Mouse (Mus musculus) thymus, postnatal 0 days (tissue): ENCODE results near the gene Bspry. TPM values are rescaled to one million over a fixed set of nuclear protein-coding genes. Genes with fewer than 3 reads are reported as not detected.
"Not testable (repeated sequence)": the region's sequence is repeated elsewhere in the genome, so short reads cannot be mapped to it uniquely, and the experiment has no call there.

Experiments used
- DNase-seq: peaks from one replicate; pipeline ENCODE4 v3.0.0-alpha.2; 2015; ENCODE audit warnings: low spot score
- polyA plus RNA-seq: library from polyadenylated mRNA; unstranded; fragments of >200 nt; fragmentation: Nextera tagmentation; extraction: Ambion mirVana; gene quantifications from 2 replicates; pipeline ENCODE4 v1.2.1, GENCODE M21; 2015

The Bspry gene
- polyA plus RNA-seq: 10.6 TPM in 2 replicates

DNA sequence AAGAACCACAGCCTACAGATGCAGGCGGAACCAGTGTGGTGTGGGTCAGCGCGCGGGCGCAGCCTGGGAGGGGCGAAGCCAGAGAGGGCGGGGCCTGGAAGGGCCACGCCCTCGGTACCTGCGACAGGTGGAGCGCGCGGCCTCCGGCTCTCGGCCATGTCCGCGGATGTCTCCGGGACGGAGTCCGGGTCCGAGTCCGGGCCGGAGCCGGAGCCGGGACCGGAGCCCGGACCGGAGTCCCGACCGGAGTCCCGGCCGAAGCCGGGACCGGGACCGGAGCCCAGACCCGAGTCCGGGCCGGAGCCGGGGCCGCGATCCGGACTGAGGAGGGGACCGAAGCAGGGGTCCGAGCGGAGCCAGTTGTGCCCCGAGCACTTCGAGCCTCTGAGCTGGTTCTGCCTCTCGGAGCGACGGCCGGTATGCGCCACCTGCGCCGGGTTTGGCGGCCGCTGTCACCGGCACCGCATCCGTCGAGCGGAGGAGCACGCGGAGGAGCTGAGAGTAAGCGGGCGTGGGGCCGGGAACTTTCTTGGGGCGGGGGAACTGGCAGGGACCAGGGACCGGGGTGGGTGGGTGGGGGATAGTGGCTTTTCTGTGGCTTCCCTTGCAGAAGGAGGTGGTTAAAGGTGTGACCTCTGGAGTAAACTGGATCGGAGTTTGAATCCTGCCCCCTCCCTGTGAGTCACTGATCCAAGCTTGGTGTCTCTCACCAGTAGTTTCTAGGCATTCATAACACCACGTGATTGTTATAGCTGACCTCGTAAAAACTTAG lies at the start of gene Bspry:
TSS of gene Bspry (plus strand) at position 117 of the 772 bp plus-strand sequence.
- DNase-seq: peak; percentile 60

DNA sequence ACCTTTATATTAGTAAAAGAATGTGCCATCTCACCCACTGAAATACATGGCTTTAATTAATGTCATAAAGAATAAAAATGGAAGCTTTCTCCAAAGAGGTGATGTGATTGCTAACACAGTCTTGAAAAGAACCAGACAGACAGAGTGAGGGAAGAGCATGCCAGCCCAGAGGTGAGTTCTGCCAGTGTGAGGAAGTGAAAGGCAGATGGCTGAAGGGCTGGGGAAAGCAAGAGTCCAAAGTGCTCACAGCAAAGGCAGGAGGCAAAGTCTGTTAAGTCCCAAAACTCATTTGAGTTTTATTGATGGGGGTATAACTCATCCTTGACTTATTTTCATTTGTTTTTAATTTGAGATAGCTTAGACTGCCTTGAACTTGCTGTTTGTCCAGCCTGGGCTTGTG lies 49.2 kb upstream of the Bspry start:
- DNase-seq: no peak

DNA sequence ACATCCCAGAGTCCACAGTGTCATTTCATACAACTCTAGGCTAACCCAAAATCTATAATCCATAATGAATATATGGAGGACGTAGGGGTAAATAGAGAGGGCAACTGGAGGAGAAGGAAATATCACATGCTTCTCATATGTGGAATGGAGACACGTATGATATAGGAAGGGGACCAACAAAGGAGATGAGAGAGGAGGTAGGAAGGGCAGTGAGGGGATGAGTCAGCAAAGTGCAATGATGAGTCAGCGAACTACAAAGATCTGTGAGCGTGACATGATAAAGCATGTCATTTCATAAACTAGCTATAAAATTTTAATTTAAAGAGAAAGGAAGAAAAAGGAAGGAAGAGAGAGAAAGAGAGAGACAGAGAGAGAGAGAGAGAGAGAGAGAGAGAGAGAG lies 48.3 kb upstream of the Bspry start:
- no peak for DNase-seq

DNA sequence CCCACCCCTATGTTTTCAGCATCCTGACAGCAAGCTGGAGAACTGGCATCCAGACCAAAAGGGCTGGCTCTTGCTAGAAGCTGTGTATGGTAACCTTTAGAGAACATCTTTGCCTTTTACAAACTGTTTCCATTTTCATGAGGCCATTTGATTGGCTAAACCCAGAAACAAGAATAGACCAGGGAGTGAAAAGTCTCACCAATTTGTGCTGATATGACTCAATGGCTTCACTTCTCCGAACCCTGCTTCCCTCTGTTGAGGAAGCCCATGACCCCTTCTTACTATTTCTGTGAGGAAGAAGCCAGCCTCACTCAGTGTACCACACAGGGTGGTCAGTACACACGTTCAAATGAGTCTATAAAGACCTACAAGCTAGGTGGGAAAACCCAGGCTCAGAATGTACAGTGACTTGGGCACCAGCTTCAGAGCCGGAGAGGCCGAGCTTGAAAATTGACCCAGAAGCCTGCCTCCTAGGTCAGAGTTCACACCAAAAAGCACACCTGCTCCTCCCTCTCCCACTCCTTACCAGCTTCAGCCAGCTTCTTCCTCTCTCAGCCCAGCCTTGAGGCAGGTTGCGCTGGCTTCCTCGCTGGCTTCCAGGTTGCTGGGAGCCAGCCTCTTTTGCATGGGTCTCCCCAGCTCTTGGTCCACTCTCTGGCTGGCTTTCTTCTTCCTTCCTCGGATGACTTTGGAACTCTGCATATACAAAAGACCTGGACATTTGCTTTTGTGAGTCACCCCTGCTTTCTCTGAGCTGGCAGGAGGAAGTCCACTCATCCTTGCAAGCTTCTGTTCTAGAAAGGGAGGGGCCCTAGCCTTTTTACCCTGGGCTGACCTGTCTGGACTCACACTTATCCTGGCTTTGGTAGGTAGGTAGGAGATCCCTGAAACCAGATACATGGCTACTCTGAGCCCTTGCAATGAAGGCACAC lies 45.6 kb upstream of the Bspry start:
- DNase-seq: no peak

DNA sequence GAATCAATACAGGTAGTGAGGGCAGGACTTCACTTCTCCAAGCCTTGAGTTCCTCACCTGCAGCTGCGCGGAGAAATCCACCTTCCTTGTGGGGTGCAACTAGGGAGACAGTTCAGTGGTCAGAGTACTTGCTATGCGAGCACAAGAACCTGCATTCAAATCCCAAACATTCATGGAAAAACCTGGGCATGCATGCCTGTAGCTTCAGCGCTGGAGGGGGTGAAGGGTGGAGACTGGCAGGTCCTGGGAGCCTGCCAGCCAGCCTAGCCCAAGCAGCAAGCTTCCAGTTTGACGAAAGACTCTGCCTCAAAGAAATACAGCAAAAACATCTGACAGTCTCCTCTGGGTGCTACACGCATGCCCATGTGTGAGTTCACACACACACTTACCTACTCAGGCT lies 44.8 kb upstream of the Bspry start, which contains the start of gene Rnf183:
TSS of gene Rnf183 (minus strand) at position 172 of the 400 bp plus-strand sequence.
- DNase-seq: no peak

DNA sequence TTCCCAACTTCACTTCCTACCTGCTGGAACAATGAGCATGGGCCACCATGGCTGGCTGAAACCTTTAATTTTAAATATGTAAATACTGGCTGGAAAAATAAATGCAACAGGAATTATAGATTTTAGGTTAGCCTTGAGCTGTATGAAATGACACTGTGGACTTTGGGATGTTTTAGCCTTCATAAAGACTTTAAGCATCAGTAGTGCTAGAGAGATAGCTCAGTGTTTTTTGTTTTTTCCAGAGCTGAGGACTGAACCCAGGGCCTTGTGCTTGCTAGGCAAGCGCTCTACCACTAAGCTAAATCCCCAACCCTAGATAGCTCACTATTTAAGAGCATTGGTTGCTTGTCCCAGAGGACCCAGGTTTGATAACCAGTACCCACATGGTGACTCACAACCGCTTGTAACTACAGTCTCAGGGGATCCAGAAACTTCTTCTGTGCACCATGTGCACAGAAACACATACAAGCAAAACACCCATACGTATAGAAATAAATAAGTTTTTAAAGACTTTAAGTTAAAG lies 42.5 kb upstream of the Bspry start:
- DNase-seq: no peak

DNA sequence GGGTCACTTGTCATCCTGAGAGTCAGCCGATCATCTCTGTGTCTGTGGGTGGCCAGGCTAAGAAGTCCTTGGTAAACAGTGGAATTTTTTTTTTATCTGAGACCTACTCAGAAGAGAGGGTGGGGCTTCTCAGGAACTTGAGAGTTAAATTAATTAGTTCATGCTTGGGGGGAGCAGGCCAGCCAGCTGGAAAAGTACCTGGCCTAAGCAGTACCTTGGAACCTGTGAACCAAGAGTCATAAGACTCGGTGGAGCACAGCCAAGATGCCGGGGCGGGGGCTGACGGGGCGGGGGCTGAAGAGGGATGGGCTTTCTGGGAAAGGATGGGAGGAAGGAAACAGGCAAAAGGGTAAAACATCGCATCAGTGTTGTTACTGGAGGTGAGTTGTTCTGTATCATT lies 42.0 kb upstream of the Bspry start:
- DNase-seq: no peak

DNA sequence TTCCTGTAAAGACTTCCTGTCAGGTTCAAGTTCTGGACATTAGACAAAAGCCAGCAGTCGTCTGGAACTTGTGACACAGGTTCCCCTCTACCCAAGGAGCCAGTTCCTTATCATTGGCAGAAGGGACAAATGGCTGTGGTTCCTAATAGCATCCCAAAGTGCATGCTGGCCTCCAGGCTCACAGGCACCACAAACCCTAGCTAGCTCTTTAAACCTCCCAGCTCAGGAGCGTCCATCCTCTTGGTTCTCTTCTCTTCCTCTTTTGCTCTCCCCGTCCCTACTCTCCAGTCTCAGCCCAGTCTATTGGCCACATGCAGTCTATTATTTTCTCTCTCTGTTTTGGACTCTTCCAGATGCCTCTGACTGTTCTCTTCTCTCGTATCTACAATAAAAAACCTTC lies 40.1 kb upstream of the Bspry start:
- DNase-seq: no peak

DNA sequence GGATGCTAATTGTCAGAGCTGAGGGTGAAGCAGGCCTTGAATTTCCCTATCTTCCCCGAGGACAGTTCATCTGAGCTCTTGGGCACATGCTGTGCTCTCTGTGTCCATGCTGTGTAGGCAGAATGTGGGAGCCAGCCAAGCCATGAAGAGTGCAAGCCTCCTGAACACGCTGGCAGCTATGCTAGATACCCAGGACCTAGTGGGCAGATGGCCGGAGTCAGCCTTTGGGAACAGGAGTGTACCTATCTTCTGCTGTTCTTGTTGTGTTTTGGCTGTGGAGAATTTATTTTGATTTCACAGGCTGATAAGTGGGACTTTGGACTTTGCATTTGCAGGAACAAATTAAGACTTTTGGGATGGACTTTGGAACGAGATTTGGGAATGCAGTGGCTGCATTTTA lies 39.3 kb upstream of the Bspry start:
- no peak for DNase-seq

DNA sequence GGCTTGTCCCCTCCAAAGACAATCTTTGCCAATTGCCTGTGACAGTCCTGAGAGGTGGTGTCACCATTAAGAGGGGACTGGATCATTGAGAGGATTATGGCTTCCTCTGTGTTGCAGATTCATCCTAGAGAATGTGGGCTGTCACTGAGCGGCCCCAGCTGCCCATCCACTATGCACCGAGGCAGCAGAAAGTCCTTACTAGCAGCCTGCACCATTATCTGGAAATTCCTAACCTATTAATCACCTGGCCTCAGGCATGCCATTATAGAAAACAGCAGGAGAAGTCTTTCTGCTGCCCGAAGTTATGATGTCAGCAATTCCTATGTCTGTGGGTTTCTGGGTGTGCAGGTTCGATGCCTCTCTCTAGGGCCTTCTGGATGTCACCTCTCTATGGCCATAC lies 38.9 kb upstream of the Bspry start:
- no peak for DNase-seq

DNA sequence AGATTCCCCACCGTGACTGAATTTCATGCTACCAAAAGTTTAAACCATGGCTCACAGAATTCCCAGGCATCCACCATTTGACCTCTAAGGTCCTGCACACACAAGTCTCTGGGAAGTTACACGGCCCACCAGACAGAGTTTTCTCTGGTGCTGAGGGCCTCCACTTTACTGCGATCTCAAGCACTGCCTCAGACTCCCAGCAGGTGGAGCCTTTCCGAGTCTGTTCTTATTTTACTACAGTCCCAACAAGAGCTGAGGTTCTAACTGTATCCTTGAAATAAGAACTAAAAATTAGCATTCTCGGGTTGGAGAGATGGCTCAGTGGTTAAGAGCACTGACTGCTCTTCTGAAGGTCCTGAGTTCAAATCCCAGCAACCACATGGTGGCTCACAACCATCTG lies 24.9 kb upstream of the Bspry start:
- DNase-seq: peak; percentile 53

DNA sequence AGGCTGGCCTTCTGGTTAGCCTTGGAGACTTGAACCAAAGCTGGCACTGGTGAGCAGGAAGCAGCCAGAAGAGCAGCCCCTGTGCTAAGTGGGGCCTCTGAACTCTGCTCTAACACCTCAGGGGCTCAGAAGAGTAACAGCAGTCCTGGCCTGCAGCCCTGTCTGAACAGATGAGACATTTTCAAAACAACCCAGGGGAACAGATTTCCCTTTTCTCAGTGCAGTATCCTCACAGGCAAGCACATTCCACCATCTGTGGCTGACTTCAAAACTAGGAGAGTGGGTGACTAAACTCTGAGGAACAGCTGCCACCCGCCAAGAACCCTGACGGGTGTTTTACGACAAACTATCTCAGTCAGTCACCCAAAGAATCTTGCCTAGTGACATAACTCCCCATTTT lies 20.8 kb upstream of the Bspry start:
- DNase-seq: no peak

DNA sequence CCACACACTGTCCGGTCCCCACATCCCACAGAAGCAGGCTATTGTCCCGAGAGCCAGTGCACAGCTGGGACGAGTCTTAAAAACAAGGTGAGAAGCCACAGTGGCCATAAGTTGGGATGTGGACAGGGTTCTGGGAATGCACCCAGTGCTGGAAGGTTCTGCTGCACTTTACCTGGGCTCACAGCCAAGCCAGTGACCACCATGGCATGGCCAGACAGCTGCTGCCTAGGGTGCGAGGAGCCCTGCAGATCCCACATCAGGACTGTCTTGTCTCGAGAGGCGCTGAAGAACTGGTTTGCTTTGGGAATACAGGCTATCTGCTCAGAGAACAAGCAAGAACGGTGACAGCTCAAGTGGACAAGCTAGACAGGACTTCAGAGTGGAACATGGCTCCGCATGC lies 19.5 kb upstream of the Bspry start:
- DNase-seq: no peak

DNA sequence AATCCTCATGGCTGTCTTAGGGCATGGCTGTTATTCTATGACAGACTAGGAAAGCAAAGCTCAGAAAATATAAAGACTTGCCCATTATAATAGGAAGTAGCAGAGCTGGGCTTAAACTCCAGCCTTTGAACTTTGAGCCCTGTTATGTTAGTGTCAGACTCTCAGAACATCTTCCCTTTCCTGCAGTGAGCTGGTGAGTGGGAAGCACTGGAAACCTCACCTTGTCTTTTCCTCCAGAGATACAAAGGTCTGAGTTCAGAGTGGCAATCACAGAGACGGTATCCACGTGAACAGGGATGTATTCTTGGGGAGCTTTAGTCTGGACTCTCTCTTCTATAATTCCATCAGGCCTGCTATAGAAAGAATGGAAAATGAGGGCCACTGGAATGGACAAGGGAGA lies 16.7 kb upstream of the Bspry start:
- no peak for DNase-seq

DNA sequence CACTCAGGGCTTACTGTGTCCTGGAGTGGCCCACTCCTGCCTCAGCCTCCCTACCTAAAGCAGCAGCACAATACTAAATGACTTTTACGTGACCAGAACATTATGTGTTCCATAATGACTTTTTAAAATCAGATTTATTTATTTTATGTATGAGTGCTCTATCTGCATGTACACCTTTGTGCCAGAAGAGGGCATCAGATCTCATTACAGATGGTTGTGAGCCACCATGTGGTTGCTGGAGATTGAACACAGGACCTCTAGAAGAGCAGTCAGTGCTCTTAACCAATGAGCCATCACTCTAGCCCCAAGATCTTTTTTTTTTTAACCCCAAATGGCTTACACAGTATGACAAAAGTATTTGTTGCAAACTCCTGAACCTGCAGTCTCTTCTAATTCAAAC lies 11.7 kb upstream of the Bspry start:
- peak; percentile 2 for DNase-seq

DNA sequence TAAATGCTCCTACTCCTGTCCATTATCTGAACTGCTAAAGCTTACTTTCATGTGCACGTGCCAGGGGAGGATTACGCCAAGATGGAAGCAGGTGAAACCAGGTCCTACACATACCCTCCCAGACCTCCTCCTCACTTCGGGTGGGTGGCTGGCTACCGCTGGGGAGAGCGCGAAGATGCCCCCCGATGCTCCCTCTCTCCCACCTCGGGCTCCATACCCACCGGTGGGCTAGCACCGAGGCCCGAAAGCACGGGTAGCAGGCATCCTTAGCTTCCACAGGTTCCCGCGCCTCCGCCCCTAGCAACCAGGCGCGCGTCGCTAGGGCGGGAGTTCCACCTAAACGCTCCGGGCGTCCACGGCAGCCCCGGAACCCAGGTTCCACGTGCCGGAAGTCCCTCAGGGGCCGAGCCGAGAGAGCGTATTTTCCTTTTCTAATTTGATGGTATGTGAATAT lies 9.2 kb upstream of the Bspry start, which contains the start of gene Wdr31:
TSS of gene Wdr31 (minus strand) at position 299 of the 454 bp plus-strand sequence.
- peak; percentile 83 for DNase-seq

DNA sequence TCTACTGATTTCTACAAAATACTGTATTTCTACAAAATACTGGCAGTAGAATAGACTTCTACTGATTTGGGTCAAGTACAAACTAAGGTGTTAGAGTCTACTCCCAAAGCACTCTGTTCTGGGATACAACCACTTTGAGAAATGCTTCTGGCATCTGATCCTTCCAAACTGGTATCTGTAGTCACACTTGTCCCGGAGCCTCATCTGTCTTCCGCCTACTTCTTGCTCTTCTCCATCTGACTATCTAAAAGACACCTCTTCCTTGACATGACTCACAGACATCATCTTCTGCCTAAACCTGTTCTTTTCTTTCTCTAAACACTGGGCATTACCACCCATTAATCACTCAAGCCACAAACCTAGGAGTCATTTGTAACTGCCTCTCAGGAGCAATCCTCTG lies 7.8 kb upstream of the Bspry start:
- DNase-seq: no peak

DNA sequence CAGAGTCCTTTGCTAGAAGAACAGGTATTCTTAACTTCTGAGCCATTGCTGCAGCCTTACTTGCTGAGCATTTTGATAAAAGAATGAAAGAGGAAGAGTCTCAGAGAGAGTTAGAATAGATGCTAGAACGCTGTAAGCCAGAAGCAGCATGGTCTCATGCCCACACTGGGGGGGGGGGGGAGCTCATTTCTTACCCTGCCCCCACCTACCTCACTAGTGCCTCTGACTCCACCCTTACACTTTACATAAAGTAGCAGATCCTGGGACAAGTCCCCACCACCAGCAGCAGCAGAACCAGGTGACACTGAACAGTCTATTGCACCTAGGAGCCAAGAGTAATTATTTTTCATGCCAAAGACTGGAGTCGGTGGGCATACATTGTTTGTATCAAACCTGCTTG lies 4.7 kb upstream of the Bspry start:
- peak; percentile 22 for DNase-seq

DNA sequence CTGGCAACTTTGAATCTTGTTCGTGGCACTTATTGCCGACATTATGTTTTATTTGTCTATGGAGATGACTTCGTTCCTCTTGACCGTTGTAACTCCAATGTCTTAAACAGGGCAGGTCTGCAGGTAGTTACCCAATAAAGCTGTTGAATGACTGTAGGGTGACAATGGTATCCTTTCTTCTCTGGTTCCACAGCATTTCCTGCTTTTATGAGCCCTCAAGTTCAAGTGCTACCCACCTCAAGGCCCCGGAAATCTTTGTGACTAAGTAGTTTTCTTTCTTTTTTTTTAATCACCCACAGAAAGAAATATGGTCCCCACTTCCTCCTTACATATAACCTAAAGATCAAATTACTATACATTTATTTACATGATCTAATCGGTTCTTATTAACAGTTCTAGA lies 4.1 kb upstream of the Bspry start:
- DNase-seq: peak; percentile 75

DNA sequence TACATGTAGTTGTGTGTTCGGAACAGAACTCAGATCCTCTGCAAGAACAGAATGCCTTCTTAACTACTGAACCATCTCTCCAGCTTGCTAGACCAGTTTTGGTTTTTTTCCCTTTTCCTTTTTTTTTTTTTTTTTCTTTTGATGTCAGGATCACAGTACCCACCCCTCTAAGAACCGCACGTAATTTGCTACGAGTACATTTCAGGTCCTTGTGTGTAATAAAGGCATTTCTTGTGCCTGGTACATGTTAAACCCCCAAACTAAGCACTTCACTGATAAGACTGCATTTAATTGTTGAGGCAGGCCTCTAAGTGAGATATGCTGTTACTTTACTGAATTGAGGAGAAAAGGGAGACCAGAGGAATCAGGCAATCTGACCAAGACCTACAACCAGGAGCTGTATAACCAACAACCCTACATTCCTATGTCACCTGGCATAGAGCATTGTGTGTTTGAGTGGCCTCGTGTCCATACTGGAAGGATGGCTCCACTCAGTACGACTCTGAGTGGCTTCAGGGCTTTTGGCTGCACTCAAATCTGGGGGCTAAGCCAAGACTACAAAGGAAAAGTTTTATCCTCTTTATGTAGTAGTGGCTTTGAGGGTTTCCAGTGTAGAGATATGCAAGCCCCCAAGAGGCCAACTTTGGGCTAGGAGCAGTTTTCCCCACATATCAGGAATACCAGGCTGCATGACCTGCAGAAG lies 2.2 kb upstream of the Bspry start:
- no peak for DNase-seq

DNA sequence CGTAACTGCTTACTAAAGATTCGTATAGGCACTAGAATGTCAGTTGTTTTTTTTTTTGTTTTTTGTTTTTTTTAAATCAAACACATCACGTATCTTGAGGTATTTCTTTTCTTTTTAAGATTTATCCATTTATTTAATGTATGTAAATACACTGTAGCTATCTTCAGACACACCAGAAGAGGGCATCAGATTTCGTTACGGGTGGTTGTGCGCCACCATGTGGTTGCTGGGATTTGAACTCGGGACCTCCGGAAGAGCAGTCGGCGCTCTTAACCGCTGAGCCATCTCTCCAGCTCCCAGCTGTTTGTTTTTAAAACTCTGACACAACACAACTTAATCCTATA lies 288 bp upstream of the Bspry start:
- DNase-seq: not testable (repeated sequence)
